Mouse (Mus musculus): ENCODE measurements around the gene Cenpb. TPM values are rescaled to one million over a fixed set of nuclear protein-coding genes. Genes with fewer than 3 reads are reported as not detected.

Gene Cenpb
- total RNA-seq, 2 experiments from 2014 or later, result 51.3 to 63.4 TPM

Other genes starting within 250 kb of the Cenpb start
- 1 to 10 TPM; 4.8 to 6.0 TPM for gene Gfra4, start 137.0 kb downstream of the Cenpb start, total RNA-seq (2021)
- 1 to 10 TPM; 2.2 to 4.8 TPM for gene Adam33, start 116.3 kb downstream of the Cenpb start, total RNA-seq (2021)
- gene Siglec1, start 93.3 kb downstream of the Cenpb start, total RNA-seq (2021), result 1 to 10 TPM; 5.3 to 5.8 TPM
- gene Hspa12b, start 52.8 kb downstream of the Cenpb start, total RNA-seq (2021), result 10 to 100 TPM in 1 of 2 experiments, 1 to 10 TPM in 1; 8.4 to 11.1 TPM
- gene Gm11037, start 46.6 kb downstream of the Cenpb start, total RNA-seq (2021), result not detected
- gene 1700037H04Rik, start 20.0 kb downstream of the Cenpb start, total RNA-seq (2021), result 100 to 1,000 TPM; 103 to 273 TPM
- gene Cdc25b, start 6.9 kb upstream of the Cenpb start, total RNA-seq (2021), result 1 to 10 TPM; 4.2 to 5.2 TPM
- gene Spef1, start 7.2 kb upstream of the Cenpb start, total RNA-seq (2021), result 1 to 10 TPM; 4.5 to 5.6 TPM
- gene Ap5s1, start 27.0 kb upstream of the Cenpb start, total RNA-seq (2021), result 10 to 100 TPM; 14.9 to 16.3 TPM
- gene Mavs, start 54.0 kb upstream of the Cenpb start, total RNA-seq (2021), result 10 to 100 TPM; 42.6 to 56.7 TPM
- gene Pank2, start 82.4 kb upstream of the Cenpb start, total RNA-seq (2021), result 10 to 100 TPM; 44.6 to 57.6 TPM
- 10 to 100 TPM in 1 of 2 experiments, 1 to 10 TPM in 1; 9.2 to 15.1 TPM for gene Rnf24, start 172.8 kb upstream of the Cenpb start, total RNA-seq (2021)